Mouse (Mus musculus) hindbrain, embryonic 15.5 days (tissue): ENCODE results near the gene Cacng2. TPM values are rescaled to one million over a fixed set of nuclear protein-coding genes. Genes with fewer than 3 reads are reported as not detected.
A peak's percentile ranks its signal among the peaks of the same experiment; 100 is the strongest.

Experiments used
- ATAC-seq: fragments of 200-750 bp; cut with Nextera tagmentation; 2 replicates; pipeline ENCODE4 v1.8.0; 2017; ENCODE audit warnings: low read depth, moderate number of reproducible peaks, moderate TSS enrichment; ENCODE audit not compliant: low FRiP score
- H3K27ac ChIP-seq: fragments of 300-500 bp; sonication (generic); replicated peaks from 2 replicates; pipeline ENCODE4 v1.5.1; 2015; ENCODE audit warnings: mild to moderate bottlenecking, inconsistent platforms
- H3K27me3 ChIP-seq: fragments of 300-500 bp; sonication (generic); 2 replicates; pipeline ENCODE4 v1.6.1; 2015; ENCODE audit warnings: control low read depth, inconsistent platforms
- H3K36me3 ChIP-seq: fragments of 300-500 bp; sonication (generic); 2 replicates; pipeline ENCODE4 v1.6.1; 2015; ENCODE audit warnings: control low read depth, inconsistent platforms
- H3K4me1 ChIP-seq: fragments of 300-500 bp; sonication (generic); replicated peaks from 2 replicates; pipeline ENCODE4 v1.6.1; 2015; ENCODE audit warnings: control low read depth, inconsistent platforms
- H3K4me2 ChIP-seq: fragments of 300-500 bp; sonication (generic); 2 replicates; pipeline ENCODE4 v1.6.1; 2015; ENCODE audit warnings: moderate library complexity, mild to moderate bottlenecking, inconsistent platforms
- H3K4me3 ChIP-seq: fragments of 300-500 bp; sonication (generic); 2 replicates; pipeline ENCODE4 v1.5.1; 2015; ENCODE audit warnings: mild to moderate bottlenecking, inconsistent platforms
- H3K9ac ChIP-seq: fragments of 300-500 bp; sonication (generic); 2 replicates; pipeline ENCODE4 v1.6.1; 2015; ENCODE audit warnings: inconsistent platforms
- H3K9me3 ChIP-seq: fragments of 300-500 bp; sonication (generic); 2 replicates; pipeline ENCODE4 v1.6.1; 2016; ENCODE audit warnings: control low read depth, inconsistent platforms
- WGBS: fragments of 180-500 bp; shearing (Covaris S2); methylation state at CpG from one replicate; pipeline ENCODE4 v1.1.7; 2015; 5-methylcytosine and 5-hydroxymethylcytosine counted together
- polyA plus RNA-seq: library from polyadenylated mRNA; unstranded; fragments of >200 nt; fragmentation: Nextera tagmentation; extraction: Ambion mirVana; gene quantifications from 2 replicates; pipeline ENCODE4 v1.2.1, GENCODE M21; 2015

The Cacng2 gene
- polyA plus RNA-seq, 1 experiment from 2014 or later = 17.4 TPM

DNA sequence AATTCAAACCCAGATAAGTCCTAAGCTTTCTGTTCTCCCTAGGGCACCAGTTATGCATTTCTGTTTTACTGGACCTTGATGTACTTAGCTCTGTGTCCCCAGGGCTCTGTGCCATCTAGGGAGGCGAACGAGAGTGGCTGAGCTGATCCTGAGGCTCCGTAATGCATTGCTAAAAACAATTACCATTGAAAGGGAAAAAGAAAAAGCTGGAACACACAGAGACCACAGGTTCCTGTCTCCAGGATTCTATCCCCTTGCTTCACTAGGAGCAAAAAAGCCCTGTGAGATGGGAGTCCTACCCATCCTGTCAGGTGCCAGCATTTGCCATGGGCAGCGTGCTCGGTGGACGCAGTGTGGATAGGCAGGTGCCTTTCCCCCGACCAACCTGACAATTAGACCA lies 38.4 kb downstream of the Cacng2 start:
- H3K9ac ChIP-seq = no peak overlapping the region
- no peaks in the 10 kb centered on the region for H3K36me3 ChIP-seq
- ATAC-seq = no peak
- H3K9me3 ChIP-seq = no peaks in the 10 kb centered on the region
- H3K4me1 ChIP-seq = peaks cover 32% of the 10 kb centered on the region
- H3K27ac ChIP-seq = no peak overlapping the region
- H3K4me3 ChIP-seq = no peak overlapping the region
- H3K4me2 ChIP-seq = no peak overlapping the region
- WGBS = 74% methylated on average over 7 of the region's 7 CpGs
- H3K27me3 ChIP-seq = no peaks in the 10 kb centered on the region

- Histone ChIP-seq H3K4me3 (no peak overlapping the region), H3K36me3 (no peaks in the 10 kb centered on the region), H3K9me3 (no peaks in the 10 kb centered on the region), H3K9ac (no peak overlapping the region), H3K4me2 (no peak overlapping the region), H3K27me3 (no peaks in the 10 kb centered on the region), H3K4me1 (peaks cover 29% of the 10 kb centered on the region), H3K27ac (no peak overlapping the region)
- WGBS = 84% methylated on average over 4 of the region's 4 CpGs
- no peak for ATAC-seq
Measured at GRCm38 (mm10) chr15:78080326-78080725, 39.5 kb downstream of the Cacng2 start.

DNA sequence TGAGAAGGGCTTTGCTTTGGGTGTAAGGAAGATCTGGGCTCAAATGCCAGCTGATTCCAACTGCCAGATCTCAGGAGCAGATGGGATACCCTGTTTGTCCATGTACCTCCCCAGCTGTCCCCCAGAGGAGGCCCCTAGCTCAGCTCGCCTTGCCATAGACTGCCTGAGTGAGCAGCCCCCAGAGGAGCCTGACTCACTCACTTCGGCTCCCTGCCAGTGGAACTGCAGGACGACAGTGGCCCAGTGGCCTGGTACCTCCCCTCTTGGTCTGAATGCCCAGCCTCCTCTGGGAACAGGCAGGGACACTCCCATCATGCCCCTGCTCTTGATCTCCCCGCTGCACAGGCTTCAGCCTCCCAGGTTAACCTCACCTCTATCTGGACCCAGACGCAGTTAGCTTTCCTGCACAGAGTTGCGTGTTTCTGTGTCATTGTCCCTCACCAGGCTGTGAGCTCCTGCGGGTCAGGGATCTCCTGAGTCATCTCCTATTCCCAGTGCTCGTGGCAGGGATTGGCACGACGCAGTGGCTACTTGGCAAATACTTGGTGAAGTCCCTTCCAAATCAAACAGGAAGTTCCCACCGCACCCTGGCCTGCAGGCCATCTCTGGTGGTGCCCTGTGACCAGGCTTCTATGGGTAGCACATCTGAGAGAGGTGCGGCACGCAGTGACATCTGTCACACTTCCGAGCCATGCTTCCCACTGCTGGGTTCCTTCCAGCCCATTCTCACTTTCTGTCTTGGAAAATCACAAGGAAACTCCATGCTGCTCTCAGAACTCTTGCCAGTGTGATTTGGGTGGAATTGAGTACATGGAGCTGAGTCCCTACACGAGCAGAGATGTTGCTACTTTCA lies 40.8 kb downstream of the Cacng2 start:
- Histone ChIP-seq H3K4me1 (peaks cover 29% of the 10 kb centered on the region), H3K36me3 (no peaks in the 10 kb centered on the region), H3K27me3 (no peaks in the 10 kb centered on the region), H3K9me3 (no peaks in the 10 kb centered on the region), H3K27ac (0 out of 2 replicates have a peak overlapping the region, but pooled peaks have one; percentile 45), H3K9ac (no peak overlapping the region), H3K4me3 (no peak overlapping the region), H3K4me2 (no peak overlapping the region)
- ATAC-seq = peak; percentile 40; the same call in 1 of the 2 replicates
- 63% methylated on average over 15 of the region's 15 CpGs for WGBS

GRCm38 (mm10) chr15:78078206-78078605 lies 41.6 kb downstream of the Cacng2 start:
- Histone ChIP-seq H3K4me1 (peaks cover 26% of the 10 kb centered on the region), H3K27me3 (no peaks in the 10 kb centered on the region), H3K36me3 (no peaks in the 10 kb centered on the region), H3K9ac (no peak overlapping the region), H3K9me3 (no peaks in the 10 kb centered on the region), H3K4me3 (no peak overlapping the region), H3K27ac (peak overlapping the region; percentile 45), H3K4me2 (no peak overlapping the region)
- WGBS = 57% methylated on average over 5 of the region's 5 CpGs
- ATAC-seq = 0 out of 2 replicates have a peak, but pooled peaks have one; percentile 9

GRCm38 (mm10) chr15:78075921-78076320 lies 43.9 kb downstream of the Cacng2 start:
- no peak for ATAC-seq
- H3K27me3 ChIP-seq = no peaks in the 10 kb centered on the region
- no peaks in the 10 kb centered on the region for H3K9me3 ChIP-seq
- H3K36me3 ChIP-seq = no peaks in the 10 kb centered on the region
- no peak overlapping the region for H3K9ac ChIP-seq
- 49% methylated on average over 3 of the region's 3 CpGs for WGBS
- H3K27ac ChIP-seq = no peak overlapping the region
- no peak overlapping the region for H3K4me2 ChIP-seq
- peaks cover 4% of the 10 kb centered on the region; the same call in 1 of the 2 replicates for H3K4me1 ChIP-seq
- H3K4me3 ChIP-seq = no peak overlapping the region

DNA sequence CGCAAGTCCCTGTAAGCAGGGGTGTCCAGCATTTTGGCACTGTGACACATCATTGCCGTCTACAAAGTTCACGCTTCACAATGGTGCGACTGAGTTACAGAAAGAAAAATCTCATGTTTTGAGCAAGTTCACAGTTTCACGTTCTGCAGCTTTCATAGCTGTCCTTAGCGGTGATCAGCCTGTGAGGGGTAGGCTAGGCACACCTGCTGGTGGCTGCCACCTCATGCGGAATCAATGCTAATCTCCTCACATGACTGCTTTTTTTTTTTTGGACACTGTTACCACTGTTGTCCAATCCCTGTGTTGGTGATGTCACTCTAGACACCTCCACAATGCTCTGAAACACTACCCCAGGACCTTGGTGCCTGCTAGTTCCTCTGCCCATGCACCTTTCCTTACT lies 46.7 kb downstream of the Cacng2 start:
- no peak overlapping the region for H3K9ac ChIP-seq
- no peak overlapping the region for H3K4me2 ChIP-seq
- H3K4me1 ChIP-seq = no peaks in the 10 kb centered on the region
- no peaks in the 10 kb centered on the region for H3K27me3 ChIP-seq
- 86% methylated on average over 7 of the region's 7 CpGs for WGBS
- H3K9me3 ChIP-seq = no peaks in the 10 kb centered on the region
- H3K4me3 ChIP-seq = no peak overlapping the region
- H3K36me3 ChIP-seq = no peaks in the 10 kb centered on the region
- no peak overlapping the region for H3K27ac ChIP-seq
- ATAC-seq = no peak

DNA sequence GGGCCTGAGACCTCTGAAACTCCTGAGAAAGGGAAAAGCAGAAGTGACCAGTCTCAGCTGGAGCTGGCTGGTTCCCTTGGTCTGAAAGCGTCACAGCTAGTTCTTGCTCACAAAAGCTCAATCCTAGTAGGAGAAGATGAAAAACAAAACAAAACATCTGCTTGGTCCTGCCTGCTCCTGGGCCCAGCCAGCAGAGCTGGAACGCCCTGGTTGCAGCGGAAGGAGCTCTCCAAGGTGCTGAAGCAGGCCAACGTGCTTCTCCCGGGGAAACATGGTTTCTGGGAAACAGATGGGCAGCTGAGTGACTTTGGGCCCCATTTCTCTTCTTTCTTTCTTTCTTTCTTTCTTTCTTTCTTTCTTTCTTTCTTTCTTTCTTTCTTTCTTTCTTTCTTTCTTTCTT lies 53.4 kb downstream of the Cacng2 start:
- H3K27me3 ChIP-seq = no peaks in the 10 kb centered on the region
- no peaks in the 10 kb centered on the region for H3K36me3 ChIP-seq
- WGBS = 9% methylated on average over 5 of the region's 5 CpGs
- H3K4me2 ChIP-seq = no peak overlapping the region
- H3K4me3 ChIP-seq = no peak overlapping the region
- no peak for ATAC-seq
- no peaks in the 10 kb centered on the region for H3K9me3 ChIP-seq
- no peak overlapping the region for H3K9ac ChIP-seq
- no peak overlapping the region for H3K27ac ChIP-seq
- H3K4me1 ChIP-seq = peaks cover 29% of the 10 kb centered on the region

- H3K4me2 ChIP-seq = no peak overlapping the region
- no peaks in the 10 kb centered on the region for H3K36me3 ChIP-seq
- H3K4me1 ChIP-seq = peaks cover 29% of the 10 kb centered on the region
- no peaks in the 10 kb centered on the region for H3K9me3 ChIP-seq
- H3K27ac ChIP-seq = peak overlapping the region; percentile 61; the same call in 1 of the 2 replicates
- no peak overlapping the region for H3K9ac ChIP-seq
- no peak overlapping the region for H3K4me3 ChIP-seq
- 9% methylated on average over 5 of the region's 5 CpGs for WGBS
- no peaks in the 10 kb centered on the region for H3K27me3 ChIP-seq
- no peak for ATAC-seq
Measured at GRCm38 (mm10) chr15:78065541-78065940, 54.3 kb downstream of the Cacng2 start.

GRCm38 (mm10) chr15:78064340-78064739 lies 55.5 kb downstream of the Cacng2 start:
- Histone ChIP-seq H3K4me2 (no peak overlapping the region), H3K4me1 (peaks cover 29% of the 10 kb centered on the region), H3K9me3 (no peaks in the 10 kb centered on the region), H3K27ac (peak overlapping the region; percentile 61), H3K9ac (no peak overlapping the region), H3K36me3 (no peaks in the 10 kb centered on the region), H3K4me3 (no peak overlapping the region), H3K27me3 (no peaks in the 10 kb centered on the region)
- WGBS = 41% methylated on average over 6 of the region's 6 CpGs
- ATAC-seq = no peak

- H3K4me2 ChIP-seq = no peak overlapping the region
- H3K4me1 ChIP-seq = peaks cover 29% of the 10 kb centered on the region
- no peaks in the 10 kb centered on the region for H3K27me3 ChIP-seq
- no peaks in the 10 kb centered on the region for H3K9me3 ChIP-seq
- no peaks in the 10 kb centered on the region for H3K36me3 ChIP-seq
- ATAC-seq = no peak
- no peak overlapping the region for H3K4me3 ChIP-seq
- H3K27ac ChIP-seq = no peak overlapping the region
- H3K9ac ChIP-seq = no peak overlapping the region
- 70% methylated on average over 14 of the region's 14 CpGs for WGBS
Measured at GRCm38 (mm10) chr15:78062467-78062866, 57.4 kb downstream of the Cacng2 start.

- WGBS = 80% methylated on average over 1 of the region's 1 CpGs
- H3K27ac ChIP-seq = no peak overlapping the region
Measured at GRCm38 (mm10) chr15:78056930-78057329, 62.9 kb downstream of the Cacng2 start.

GRCm38 (mm10) chr15:78050682-78051081 lies 69.1 kb downstream of the Cacng2 start:
- Histone ChIP-seq H3K27ac (no peak overlapping the region), H3K4me1 (no peaks in the 10 kb centered on the region), H3K9me3 (no peaks in the 10 kb centered on the region), H3K4me3 (no peak overlapping the region), H3K27me3 (no peaks in the 10 kb centered on the region), H3K36me3 (no peaks in the 10 kb centered on the region), H3K9ac (no peak overlapping the region), H3K4me2 (no peak overlapping the region)
- 81% methylated on average over 10 of the region's 10 CpGs for WGBS
- ATAC-seq = no peak

More at GRCm38 (mm10) chr15:78056930-78057329, 62.9 kb downstream of the Cacng2 start:
- H3K9ac ChIP-seq = no peak overlapping the region
- no peaks in the 10 kb centered on the region for H3K27me3 ChIP-seq
- H3K4me2 ChIP-seq = no peak overlapping the region
- ATAC-seq = no peak
- no peaks in the 10 kb centered on the region for H3K4me1 ChIP-seq
- no peaks in the 10 kb centered on the region for H3K9me3 ChIP-seq
- no peaks in the 10 kb centered on the region for H3K36me3 ChIP-seq
- no peak overlapping the region for H3K4me3 ChIP-seq
